Mouse (Mus musculus): ENCODE results near the gene Gm15737. TPM values are rescaled to one million over a fixed set of nuclear protein-coding genes. Genes with fewer than 3 reads are reported as not detected.
A peak's percentile ranks its signal among the peaks of the same experiment; 100 is the strongest.

The Gm15737 gene
- total RNA-seq, 4 experiments from 2014 or later, result 0.20 to 0.72 (median 0.27) TPM

DNA sequence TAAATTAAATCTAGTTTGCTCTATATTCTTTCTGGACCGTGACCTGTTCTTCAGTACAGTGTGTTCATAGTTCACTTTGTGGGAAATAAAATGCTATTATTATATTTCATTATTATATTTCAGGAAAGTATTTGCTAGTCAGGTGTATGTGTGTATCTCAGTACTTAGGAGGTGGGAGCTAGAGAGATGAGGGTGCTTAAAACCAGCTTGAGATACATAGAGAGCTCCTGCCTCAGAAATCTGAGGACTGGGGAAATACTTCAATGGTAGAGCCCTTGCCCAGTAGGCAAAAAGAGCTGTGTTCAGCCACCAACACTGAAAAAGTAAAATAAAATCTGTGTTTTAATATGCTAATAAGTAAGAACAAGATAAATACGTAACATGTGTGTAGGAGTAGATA lies 6.2 kb downstream of the Gm15737 start:
- no peak for DNase-seq (ENCODE audit: low spot score)

DNA sequence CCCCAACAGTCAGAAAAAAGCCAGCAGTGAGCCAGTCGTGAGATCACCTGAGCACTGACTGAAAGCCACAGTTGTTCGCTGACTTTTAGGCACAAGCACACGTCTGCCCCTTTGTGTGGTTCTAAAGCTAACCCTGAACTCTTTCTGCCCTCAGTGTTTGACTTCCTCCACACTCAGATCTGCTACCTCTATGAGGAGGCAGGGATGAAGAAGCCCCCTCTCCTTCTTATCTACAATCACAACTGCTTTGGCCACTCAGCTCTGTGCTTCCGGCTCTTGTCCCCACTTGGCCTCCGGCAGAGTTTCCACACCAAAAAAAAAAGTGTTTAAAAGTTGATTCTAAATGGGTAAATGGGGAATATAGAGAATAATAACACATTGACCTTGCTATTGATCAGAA lies 7.0 kb downstream of the Gm15737 start:
- no peak for DNase-seq (ENCODE audit: low spot score)

DNA sequence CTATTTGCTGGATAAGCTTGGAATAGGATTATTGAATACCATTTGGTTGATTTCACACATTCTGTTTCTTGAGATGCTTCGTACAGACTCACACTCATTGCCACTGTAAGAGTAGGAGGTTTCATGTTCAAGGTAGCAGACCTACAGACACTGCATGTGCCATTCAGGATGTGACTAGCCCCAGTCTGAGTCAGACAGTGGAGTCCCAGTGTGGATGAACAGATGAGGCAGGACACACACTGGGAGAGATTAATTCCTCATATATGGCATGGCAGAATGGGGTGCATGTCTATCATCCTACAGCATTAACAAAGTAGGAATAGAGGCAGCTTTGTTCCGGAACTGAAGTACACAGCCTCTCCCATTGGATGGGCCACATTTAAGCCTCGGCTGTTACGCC lies 8.1 kb downstream of the Gm15737 start:
- DNase-seq (ENCODE audit: low spot score), result no peak

DNA sequence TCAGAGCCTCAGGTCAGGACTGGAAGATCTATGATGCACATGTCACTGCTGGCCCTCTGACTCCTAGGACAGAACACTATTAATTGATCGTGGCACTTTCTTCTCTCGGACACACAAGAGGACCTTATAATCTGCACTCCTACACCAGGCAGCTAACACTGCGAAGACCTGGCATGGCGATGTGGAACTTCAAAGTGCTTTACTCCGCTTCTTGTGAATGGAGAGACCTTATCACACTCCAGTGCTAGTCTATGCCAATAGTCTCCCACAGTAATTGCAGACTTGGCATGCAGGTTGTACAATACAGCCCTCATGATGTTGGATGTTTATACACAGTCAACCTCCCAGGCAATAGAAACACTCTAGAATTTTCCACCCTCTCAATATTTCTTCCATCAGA lies 9.6 kb downstream of the Gm15737 start:
- no peak for DNase-seq (ENCODE audit: low spot score)

DNA sequence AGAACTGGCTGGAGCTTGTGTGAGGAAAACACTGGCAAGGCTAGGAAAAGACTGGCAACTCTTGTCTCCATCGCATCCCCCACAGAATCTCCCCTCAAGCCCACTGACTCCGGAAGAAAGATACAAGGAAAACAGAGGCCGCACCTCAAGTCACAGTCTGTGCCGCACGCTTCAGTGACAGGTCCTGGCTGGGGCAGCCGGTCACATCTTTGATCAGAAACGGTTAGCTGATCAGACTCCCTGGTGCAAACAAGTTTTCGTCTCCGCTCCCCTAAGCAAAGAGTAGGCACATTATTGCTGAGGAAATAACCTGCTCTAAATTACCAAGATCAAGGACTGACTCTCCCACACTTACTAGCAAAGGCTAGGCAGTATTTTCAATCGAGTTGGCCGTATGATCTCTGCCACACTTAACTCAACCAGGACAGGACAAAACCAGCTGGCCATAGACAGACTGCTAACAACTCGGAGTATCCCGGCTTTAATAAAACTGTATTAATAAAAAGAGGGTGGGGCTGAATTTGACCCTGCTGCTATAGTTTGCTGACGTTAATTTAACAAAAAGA lies 10.6 kb downstream of the Gm15737 start:
- no peak for DNase-seq (ENCODE audit: low spot score)

DNA sequence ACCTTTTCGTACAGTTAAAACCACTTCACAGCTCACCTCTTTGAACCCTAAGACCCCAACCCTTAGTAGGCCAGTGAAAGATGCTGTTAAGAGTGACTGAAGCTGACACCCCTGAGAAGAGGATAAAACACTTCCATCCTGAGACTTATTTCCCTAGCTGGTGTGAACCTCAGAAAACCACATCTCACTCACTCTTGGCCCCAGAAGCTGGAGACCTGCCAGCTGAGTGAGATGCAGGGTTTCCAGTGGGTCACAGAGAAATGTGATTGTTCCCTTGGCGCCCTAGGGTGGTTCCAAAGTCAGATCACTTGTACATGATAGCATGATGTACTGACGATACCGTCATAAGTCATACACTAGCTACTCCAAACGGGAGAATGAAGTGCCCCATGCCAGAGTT lies 13.3 kb downstream of the Gm15737 start:
- no peak for DNase-seq (ENCODE audit: low spot score)

DNA sequence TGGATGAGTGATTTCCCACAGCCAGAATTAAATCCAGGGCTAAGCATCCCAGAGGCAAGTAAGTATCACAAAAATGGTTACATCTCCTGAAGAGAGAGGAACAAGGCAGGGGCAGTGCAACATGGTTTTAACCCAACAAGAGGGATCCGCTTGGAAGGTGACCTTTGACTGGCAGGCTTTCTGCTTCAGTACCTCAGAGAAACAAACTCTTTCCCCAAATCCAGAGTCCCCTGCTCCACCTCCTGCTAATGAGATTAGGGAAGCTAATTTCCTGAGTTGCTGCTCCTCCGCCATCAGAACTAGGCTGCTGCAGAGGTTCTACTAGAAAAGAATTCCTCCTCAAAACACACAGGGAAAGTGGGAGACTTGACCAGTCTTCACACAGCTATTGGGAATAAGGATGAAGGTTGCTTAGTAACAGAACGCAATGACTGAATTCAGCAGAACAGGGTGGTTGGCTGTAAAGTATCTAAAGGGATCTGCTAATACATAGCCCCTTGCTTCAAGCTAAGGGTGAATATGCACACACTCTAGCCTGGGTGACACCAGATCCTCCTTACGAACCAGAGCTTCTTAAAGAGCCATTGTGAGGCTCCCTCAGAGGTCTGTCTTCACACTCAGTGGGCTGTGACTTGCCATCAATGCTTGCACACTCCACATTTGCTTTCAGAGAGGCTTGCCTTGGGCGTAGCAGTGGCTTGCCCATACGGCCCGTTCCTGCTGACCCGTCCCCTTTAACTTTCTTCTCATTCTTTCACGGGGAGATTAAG lies 14.2 kb downstream of the Gm15737 start:
- no peak for DNase-seq (ENCODE audit: low spot score)

DNA sequence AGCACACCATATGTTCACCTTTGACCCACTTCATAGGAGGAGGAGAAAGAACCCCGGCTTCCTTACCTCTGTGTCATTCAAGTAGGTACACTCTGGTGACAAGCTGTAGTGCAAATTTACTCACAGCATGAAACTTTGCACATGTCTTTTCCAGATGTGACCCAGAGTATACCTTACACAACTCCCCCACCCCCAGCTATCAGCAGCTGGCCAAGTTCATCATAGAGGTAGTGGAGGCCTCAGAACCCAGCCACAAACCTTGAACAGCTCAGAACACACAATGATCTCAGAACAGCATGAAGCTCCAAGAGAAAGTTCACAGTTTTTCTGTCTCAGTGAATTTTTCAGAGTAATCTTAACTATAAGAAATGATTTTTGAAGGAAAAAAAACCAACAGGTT lies 22.4 kb downstream of the Gm15737 start:
- no peak for DNase-seq (ENCODE audit: low spot score)

DNA sequence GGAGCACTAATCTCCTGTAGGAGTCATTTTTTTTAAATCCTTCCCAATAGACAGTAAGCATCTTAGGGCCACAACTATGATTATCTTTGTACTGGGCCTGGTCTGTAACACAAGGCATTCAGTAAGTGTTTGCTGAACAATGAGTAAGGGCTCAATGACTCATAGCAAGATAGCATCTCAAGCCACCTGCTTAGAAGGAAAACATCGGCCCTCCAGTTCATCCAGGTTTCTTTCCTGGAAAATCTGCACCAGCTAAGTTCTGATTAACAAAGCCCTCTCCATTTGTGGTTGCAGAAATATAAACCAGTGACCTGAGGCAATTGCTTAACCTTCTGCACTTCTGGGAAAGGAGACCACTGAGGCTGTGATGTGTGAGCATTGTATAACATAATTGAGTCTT lies 34.9 kb downstream of the Gm15737 start:
- no peak for DNase-seq (ENCODE audit: low spot score)

DNA sequence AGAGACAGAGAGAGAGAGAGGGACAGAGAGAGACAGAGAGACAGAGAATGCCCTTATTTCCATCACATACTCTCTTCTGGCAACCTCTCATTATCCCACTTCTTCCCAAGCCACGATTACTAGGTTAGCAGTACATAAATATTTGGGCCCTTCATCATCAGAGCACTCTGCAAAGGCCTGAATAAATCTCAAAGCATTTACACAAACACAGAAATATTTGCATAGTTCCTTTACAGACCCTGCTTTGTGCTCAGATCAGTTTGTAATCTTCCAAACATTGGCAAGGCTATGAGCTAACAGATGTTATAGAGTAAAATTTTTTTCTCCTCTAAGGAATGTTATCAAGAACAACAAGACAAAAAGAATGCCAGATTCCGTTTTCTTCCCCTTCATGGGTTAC lies 35.3 kb downstream of the Gm15737 start:
- no peak for DNase-seq (ENCODE audit: low spot score)

DNA sequence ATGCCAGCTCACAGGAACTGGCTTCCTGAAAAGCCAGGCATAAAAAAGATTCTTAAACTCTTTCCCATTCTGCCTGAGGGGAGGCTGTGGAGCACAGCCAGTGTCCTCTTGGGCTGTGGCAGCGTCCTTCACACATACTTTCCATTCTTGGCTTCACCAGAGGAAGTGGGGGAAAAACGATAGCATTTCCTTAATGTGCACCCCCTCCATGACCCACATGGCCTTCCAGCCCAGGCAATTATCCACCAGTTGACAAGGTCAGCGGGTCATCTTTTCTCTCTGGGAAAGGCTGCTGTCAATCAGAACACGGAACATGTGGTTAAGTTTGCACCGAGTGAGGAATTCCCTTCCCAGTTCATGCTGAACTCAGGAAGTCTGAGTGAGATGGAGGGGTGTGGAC lies 36.8 kb downstream of the Gm15737 start:
- DNase-seq (ENCODE audit: low spot score), result peak; percentile 72

DNA sequence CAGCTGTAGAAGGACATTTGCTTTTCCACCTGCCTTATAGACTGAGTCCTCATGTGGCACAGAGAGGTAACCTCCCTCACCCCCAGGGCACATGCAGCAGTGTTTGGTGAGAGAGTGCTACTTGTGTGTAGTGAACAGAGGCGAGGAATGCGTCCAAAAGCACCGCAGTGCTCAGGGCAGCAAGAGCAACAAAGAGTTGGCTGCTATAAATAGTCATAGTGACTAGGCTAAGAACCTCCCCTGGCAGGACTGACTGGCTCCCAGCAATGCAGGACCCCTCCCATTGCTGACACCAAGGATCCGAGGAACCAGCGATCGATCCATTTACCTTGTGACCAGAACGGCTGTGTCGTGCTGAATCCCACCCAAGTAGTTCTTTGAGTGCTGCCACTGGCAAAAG lies 40.2 kb downstream of the Gm15737 start:
- DNase-seq (ENCODE audit: low spot score), result peak; percentile 42

DNA sequence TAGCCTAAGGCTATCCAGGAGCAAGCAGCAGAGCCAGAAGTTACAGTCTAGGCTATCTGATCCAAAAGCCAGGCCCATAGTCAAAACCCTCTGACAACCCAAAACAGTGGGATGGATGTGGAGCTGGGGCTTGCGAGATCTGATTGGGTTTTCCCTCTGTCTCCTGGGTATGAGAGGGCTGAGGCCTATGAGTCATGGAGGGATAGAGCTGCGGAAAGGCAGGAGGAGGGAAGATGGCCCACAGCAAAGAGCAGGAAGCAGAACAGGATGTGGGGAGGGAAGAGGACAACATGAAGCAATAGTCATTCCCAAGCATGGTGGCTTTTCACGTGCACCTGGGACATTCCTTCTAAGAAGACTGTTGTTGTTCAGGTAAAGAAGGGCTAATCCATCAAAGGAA lies 41.5 kb downstream of the Gm15737 start:
- DNase-seq (ENCODE audit: low spot score), result no peak

DNA sequence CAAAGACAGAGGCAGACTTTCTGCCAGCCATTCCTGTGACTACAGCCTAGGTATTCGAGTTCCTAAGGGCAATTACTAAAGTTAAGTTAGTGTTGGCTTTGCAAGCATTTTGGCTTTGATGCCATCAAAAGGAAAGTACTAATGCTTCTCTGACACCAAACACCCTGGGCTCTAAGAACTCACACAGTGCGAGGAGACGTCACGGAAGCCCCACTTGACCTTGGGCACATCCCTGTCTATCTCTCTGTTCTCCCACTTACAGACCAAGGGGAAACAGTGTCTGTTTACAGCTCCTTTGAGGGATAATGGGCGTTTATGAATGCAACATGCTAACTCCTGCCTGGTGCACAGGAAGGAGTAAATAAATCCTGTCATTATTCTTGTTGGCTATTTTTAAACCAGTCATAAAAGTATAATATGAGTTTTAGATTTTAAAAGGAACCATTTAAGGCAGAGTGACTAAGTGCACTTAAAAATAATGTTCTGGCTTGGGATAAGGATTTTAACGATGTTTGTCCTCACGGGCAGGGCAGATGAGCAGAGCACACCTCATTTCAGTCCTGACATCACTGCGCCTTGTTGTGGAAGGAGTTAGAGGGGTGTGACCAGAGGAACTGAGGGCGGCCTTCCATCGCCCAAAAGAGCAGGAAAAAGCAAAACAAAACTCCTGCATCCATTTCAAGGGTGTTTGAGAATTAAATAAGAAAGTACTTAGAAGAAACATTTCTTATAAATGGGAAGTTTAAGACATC lies 52.0 kb downstream of the Gm15737 start:
- no peak for DNase-seq (ENCODE audit: low spot score)

DNA sequence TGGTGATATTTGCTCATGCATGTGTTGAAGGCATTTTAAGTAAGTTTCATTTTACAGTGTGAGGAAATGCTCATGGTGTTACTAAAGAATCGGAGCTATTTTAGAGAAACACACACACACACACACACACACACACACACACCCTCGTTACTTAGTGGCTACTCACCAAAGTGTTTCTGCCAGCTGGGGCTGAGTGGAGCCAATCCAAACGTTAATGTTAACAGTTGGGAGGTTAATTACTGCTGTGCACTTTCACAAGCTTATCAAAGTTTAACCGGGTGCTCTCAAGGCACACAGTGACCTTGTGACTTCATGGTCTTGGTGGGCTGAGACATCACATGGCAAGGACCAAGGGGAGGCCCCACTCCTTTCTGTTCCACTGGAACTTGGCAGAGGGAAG lies 52.7 kb downstream of the Gm15737 start:
- no peak for DNase-seq (ENCODE audit: low spot score)

DNA sequence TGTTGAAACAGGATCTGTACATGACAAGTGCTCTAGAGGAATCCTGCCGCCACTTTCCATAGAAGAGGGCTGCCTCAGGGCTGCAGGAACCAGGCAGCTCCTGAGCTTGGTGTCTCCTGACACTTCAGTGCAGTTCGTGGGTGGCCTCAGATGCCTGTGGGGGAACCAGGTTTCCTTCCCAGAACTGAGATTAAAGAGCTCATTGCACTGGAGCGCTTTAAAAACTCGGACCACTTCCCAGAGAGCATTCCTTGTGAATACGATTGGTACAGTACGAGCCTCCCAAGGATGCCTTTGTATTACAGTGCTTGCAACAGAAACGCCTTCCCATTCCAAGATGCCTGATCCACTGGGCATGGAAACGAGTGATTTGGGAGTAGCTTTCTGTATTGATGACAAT lies 55.4 kb downstream of the Gm15737 start:
- DNase-seq (ENCODE audit: low spot score), result no peak

DNA sequence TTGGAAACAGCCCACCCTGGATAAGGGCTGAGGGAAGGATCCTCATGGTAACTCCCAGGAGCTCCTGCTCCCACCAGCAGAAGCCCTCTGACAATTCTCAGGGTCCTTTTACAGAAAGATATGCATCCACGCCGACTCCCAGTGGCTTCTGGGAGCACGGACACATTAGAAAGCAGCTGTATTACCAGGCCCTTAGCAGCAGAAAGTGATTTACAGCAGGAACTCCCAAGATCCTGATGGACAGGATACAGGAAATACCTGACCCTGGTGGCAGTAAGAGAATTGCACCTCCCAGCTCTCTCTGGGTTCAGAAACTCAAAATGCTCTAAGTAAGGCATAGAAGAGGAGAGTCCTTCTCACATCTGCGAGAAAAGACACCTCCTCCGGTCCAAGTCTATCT lies 59.1 kb downstream of the Gm15737 start:
- no peak for DNase-seq (ENCODE audit: low spot score)

Other genes with a start within 250 kb of the Gm15737 start
- gene Prickle2, start 163.2 kb upstream of the Gm15737 start, total RNA-seq (2022), result 1 to 10 TPM; 4.2 to 5.7 (median 5.1) TPM
- gene A730049H05Rik, start 52.9 kb upstream of the Gm15737 start, total RNA-seq (2022), result under 1 TPM; 0.11 to 0.22 (median 0.16) TPM
- gene Adamts9, start 74.1 kb downstream of the Gm15737 start, total RNA-seq (2022), result 10 to 100 TPM in 3 of 4 experiments, 1 to 10 TPM in 1; 5.9 to 12.6 (median 11.5) TPM